Mouse (Mus musculus) natural killer cell, adult 2 months (primary cell): ENCODE results near the gene Ptgr1.

Experiments
- DNase-seq, 2 experiments: peaks; one replicate each; pipeline ENCODE4 v3.0.0; 2022; ENCODE audit warnings: low spot score in 2 of 2

Ptgr1 gene

GRCm38 (mm10) chr4:58986540-58987190 is at the start of gene Ptgr1:
Gene Ptgr1 (minus strand): TSS chr4:58987119.
- peak; percentile 70 to 79 for DNase-seq

DNA sequence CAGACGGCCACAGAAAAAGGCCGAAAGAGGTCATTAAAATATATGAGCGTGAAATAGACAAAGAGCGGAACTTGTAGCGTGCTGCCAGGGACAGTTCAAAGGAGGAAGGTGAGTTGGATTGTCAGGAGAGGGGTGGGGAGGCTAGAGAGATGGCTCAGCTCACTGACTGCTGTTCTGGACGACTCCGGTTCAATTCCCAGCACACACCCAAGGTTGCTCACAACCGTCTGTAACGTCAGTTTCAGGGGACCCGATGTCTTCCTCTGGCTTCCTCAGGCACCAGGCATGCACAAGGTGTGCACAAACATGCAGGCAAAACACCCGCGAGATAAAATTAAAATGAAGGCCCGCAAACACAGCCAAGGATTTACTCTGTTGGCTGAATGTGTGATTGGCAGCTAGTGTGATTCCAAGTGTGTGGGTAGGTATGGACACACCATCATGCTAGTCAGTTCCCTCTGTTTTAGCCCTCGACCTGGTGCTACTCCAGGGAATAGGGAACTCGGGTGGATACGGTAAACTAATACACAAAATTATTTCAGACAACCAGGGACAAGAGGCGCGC is 48.9 kb upstream of the Ptgr1 start:
- no peak for DNase-seq

DNA sequence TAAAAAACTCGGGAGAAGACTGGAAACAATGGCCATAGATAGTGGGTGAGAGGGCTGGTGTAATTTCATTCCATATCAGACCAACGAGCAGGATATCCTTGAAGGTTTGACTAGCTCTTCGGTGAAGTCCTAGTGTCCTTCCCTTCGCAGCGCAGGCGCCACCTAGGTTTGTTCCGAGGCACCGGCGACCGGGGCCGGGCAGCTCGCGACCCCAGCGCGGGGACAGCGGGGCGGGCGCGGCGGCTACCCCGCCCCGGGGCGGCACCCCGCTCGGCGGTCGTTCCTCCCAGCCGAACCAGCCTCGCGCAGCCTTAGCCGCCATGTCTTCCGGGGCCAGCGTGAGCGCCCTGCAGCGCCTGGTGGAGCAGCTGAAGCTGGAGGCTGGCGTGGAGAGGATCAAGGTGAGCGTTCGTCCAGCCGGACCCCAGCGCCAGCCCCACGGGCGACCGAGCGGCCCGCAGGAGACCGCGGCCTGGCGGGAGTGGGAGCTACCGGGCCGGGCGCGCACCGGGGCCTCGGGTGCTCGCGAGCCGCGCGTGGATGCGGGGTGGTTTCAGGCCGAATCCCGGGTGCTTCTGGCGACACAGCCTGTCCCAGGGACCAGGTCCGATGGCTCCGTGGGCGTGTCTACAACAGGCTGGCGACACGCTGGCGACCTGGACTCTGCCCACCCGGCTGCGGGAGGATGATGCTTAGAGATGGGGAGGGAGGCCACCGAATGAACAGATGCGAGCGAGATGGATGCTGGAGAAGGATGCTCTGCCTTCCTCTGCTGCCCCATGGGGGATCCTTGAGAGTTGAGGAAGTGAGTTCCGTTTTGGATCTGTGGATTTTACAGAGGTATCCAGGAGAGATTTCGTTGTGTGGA is 48.2 kb upstream of the Ptgr1 start, which contains the start of gene Gng10:
Gene Gng10, plus strand, starts transcription at position 171 of the 868 bp plus-strand sequence.
- peak; percentile 37 to 46 for DNase-seq

DNA sequence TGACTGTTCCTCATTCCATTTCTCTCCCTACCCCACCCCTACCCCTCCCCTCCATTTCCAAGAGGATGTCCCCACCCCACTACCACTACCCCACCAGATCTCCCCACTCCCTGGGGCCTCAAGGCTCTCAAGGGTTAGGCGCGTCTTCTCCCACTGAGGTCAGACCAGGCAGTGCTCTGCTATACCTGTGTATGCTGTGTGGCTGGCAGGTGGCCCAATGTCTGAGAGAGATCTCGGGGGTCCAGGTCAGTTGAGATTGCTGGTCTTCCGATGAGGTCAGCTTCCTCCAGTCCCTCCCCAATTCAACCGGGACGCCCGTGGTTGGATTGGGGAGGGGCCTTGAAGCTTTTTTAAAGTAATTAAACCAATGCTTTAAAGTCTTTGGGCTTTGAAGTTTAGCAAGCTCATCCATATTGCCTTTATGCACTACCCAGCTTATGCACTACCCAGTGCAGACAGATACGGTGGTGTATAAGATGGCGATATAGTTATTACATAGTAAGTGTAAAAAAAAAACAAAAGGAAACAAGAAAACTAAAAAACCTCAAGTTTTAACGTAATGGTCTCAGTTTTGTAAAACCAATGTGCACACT is 47.5 kb upstream of the Ptgr1 start:
- no peak for DNase-seq

- DNase-seq, result no peak
These were observed 30.0 kb upstream of the Ptgr1 start for GRCm38 (mm10) chr4:59016922-59017321.

DNA sequence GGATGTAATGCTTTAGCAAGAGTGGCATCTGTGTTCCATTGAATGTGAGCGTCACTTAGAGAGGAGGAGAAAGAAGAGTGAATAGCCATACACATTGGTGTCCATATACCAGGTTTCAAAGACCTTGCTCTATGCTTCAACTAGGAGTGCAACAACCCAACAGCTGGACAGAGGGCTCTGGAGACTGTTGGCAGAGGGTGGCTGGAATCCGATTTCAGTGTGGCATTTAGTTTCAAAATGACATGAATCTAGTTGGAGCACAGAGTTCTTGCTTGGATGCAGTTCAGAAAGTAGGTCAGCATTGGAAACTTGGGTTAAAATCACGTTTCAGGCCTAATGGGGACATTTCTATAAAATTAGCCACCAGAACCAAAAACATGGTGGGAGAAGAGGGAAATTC is 28.3 kb upstream of the Ptgr1 start:
- no peak for DNase-seq

DNA sequence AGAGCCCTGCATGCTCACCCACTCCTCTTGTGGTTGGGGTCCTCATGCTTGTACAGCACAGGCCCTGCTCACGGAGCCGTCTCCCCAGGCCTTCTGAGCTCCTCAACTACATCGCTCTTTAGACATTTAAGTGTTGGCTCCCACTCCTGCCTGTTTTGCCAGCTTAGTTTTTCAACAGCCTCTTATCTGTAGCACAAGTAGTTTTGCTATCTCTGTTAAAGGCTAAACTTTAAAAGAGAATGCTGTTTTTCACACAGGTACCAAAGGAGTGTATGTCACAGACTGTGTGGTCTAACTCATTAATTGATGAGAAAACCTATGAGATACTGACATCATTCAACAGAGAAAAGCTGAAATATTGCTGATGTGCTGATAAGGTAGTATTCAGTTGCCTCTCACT is 24.5 kb upstream of the Ptgr1 start:
- no peak for DNase-seq

DNA sequence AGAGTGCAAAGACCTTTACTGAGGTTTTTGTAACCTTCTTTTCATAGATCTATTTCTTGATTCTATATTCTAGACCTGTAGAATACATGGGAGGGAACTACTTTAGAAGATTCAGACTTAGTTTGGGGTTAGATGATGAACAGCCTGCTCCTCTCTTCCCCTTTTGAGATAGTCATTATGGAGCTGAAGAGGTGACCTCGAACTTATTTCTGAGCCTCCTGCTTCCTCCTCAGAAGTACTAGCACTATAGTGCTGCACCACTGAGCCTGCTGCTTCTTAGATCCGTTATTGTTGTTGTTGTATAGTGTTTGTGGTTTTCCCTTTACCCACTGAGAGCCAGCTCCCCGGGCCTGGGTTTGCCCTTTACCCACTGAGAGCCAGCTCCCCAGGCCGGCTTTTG is 22.8 kb upstream of the Ptgr1 start:
- peak in 1 of 2 experiments; percentile 36 for DNase-seq

DNA sequence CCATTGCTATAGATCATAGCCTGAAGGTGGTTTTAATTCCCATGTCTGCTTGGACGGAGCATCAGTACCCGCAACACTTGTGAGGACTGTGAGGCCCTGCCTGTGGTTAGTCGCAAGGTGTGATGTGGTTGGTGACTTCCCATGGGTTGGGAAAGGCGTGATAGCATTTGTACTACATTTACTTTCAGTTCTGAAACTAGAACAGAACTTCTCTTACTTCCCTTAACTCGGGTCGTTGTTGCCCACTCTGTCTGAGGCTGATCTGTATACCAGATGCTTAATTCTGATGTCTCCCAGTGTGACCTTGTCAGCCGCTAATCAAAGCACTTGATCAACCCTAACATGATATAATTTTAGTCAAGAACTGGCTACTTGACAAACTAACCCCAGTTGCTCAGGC is 22.3 kb upstream of the Ptgr1 start:
- peak; percentile 59 to 62 for DNase-seq

DNA sequence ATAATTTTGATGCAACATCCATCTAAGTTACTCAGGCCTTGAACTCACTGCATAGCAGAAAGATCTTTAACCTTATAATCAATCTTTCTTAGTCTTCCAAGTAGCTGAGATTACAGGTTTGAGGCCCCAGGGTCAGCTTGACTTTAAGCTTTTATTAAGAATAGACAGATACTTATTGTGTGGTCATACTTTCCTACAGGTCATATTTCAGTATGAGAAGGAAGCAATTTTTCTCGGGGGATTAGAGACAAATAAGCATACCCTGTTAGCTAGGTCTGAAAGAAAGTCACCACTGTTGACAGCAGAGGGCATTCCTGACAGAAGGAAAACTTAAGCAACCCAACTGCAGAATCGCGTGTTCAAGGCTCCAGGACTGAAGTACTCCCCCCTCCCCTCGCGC is 21.1 kb upstream of the Ptgr1 start:
- DNase-seq, result no peak

GRCm38 (mm10) chr4:59007016-59007415 is 20.1 kb upstream of the Ptgr1 start:
- peak in 1 of 2 experiments; percentile 12 for DNase-seq

- no peak for DNase-seq
These were observed 19.3 kb upstream of the Ptgr1 start for GRCm38 (mm10) chr4:59006211-59006610.

DNA sequence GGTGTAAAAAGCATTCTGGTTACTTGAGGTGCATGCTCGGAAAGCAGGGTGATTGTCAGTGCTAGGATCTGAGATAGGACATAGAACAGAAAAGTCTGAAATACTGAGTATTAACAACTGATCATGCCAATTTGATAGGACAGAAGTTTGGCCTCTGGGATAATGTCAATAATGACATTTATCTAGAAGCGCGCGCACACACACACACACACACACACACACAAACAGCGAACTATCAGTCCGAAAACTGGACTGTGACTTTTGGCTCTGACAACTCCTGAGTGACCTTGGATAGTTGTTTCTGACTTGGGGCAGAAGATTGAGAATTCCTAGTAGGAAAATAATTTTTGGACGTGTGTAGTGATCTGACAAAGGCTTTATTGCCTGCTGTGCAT is 16.9 kb upstream of the Ptgr1 start:
- no peak for DNase-seq

DNA sequence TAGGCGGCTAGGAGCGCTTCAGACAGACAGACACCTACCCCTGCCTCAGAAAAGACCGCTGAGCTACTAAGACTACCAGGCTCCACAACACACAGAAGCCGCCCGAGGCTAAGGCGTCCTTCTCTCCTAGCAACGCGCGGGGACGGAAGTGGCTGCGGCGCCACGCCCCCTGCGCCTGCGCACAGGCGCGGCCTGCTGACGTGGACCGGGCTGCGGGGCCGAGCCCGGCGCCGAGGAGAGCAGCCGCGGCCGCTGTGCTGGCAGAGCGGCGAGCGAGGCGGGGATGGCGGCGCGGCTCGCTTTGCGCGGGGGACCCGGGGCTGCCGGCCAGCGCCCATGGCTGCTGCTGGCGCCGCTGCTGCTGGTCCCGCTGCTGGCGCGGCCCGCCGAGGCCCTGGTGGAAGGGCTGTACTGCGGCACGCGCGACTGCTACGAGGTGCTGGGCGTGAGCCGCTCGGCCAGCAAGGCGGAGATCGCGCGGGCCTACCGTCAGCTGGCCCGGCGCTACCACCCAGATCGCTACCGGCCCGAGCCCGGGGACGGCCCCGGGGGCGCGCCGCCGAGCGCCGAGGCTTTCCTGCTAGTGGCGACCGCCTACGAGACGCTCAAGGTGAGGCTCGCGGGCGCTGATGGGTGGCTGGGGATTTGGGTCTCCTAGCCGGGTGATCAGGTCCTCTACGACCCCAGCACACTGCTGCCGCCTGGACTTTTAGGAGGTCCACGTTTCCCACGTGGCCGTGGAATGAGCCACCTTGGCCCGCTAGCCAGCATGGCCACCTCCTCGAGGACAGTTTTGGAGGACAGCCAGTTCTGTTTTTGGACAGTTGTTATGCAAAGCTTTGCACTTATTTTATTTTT is 16.3 kb upstream of the Ptgr1 start, which contains the start of gene Gm20503:
Gene Gm20503, plus strand, starts transcription at position 263 of the 858 bp plus-strand sequence.
- peak; percentile 87 to 90 for DNase-seq

DNA sequence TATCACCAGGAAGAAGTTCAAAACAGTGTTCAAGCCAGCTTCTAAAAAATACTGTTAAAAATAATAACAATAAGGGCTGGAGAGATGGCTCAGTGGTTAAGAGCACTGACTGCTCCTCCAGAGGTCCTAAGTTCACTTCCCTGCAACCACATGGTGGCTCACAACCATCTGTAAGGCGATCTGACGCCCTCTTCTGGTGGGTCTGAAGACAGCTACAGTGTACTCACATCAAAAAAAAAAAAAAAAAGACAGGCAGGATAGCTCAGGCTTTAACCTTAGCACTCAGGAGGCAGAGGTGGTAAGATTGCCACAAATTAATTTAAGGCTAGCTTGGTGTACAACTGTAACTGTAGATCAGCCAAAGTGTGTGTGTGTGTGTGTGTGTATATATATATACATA is 13.7 kb upstream of the Ptgr1 start:
- DNase-seq, result peak; percentile 54 to 74

DNA sequence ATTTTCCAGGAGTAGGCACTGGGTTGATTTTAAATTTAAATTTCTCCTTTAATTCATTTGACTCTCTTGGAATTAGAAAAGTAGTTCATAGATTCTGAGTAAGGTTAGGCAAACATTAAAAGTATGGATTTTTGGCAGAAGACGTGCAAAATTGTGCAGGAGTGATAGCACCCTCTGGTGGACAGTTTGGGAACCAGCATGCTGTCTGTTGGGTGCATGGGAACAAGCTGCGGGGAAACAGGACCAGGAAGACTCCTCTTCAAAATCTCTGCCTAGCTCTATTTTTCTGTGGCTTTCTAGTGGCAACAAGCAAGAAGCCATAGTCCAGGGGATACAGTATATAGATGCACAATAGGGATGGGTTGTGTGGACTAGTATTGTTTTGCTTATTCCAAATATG is 12.8 kb upstream of the Ptgr1 start:
- peak; percentile 51 to 70 for DNase-seq

DNA sequence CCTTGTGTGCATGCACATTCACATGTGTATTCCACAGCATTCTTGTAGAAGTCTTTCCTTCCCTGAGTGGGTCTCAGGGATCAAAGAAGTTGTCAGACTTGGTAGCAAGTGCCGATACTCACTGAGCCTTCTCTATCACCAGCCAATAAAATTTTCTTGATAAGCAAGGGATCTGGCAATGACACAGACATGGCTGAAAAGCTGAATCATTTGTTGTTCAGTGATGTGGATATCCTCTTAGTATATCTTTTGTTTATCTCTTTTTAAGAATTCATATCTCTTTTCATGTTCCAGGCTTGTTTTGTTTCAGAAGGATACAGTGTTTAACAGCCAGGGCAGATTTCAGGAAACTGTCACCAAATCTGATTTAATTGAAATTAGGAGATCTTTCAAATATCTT is 11.8 kb upstream of the Ptgr1 start:
- DNase-seq, result no peak

DNA sequence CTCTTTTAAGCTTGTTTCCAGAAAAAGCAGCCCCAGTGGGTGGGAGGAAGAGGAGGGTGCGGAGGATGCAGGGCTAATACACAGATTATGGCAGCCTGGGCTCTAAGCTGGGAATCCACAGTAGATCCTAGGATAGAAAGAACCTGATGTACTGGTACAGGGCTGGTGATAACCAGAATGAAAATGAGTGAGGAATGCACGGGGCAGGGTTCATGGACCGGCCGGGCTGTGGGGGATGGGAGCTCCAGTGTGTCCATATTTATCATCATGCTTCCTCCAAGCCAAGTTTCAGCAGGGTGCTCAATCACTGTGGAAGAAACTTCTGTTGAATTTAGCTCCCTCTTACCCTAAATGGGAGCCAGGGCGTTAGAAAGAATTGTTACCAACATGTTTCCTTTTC is 10.2 kb upstream of the Ptgr1 start:
- DNase-seq, result no peak

- DNase-seq, result no peak
These were observed 8.4 kb upstream of the Ptgr1 start for GRCm38 (mm10) chr4:58995251-58995693.

DNA sequence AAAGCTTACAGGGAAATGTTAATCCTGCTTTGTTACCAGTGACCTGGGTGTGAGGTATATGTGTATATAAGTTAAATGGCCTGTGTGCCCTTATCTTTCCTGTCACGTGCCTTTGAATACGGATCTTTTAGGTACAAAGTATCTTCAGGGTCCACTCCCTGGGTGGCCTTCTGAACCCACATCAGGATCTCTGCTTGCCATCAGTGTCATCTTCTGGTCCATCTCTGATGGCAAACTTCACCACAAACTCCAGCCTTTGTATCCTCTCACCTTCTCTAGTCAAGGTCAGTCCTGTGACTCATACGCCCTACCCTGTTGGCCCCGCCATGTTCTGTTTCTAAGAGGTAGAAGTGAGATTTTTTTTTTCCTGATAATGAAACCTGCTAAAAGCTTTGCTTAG is 7.8 kb upstream of the Ptgr1 start, which contains the start of gene Dnajc25:
Gene Dnajc25, plus strand, starts transcription at position 301 of the 400 bp plus-strand sequence.
- no peak for DNase-seq

DNA sequence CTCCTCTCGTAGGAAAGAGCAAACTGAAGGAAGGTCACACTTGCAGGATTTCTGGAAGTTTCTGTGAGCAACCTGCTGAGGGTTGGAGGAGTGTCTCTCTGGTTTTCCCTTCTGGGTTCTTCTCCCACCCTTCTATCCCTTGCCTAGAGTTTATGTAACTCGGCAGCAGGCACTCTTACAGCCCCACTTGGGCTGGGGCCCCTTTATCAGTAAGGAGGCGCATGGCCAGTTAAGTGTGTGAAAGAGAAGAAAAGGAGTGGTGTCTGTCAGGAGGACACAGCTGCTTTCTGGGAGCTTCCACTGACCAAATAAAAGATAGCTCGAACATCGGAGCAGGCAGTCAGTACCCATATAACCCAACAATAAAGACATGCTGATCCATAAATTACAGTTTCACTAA is 5.3 kb upstream of the Ptgr1 start:
- DNase-seq, result no peak
